Mouse (Mus musculus) CH12.LX (cell line): ENCODE measurements at regions not wholly inside any gene's neighbourhood (a gene's known extent, or its start where the extent isn't known, plus 50 kb on each side); places are given as distances from the start of the nearest gene placed in this dataset.

ENCODE experiments used
- DNase-seq: peaks from one replicate; pipeline ENCODE4 v3.0.0-alpha.2; 2013; ENCODE audit errors: extremely low read depth
- H3K27ac ChIP-seq: 2 replicates; pipeline ENCODE4 v1.5.1; 2012; ENCODE audit warnings: low read depth, mild to moderate bottlenecking, control low read depth, moderate library complexity; ENCODE audit not compliant: insufficient read depth
- H3K27me3 ChIP-seq: replicated peaks from 2 replicates; pipeline ENCODE3; 2012; ENCODE audit warnings: inconsistent platforms
- H3K36me3 ChIP-seq, 2 experiments: replicated peaks in 1 of 2; 2 replicates each; pipeline versions ENCODE3 to v1.6.1; 2012; ENCODE audit warnings: inconsistent platforms in 1 of 2, low read length in 1 of 2, mild to moderate bottlenecking in 1 of 2, mixed read lengths in 1 of 2, moderate library complexity in 1 of 2; ENCODE audit not compliant: control insufficient read depth in 1 of 2, insufficient read depth in 1 of 2
- H3K4me1 ChIP-seq, 2 experiments: 2 replicates each; pipeline ENCODE4 v1.6.1; 2012; ENCODE audit warnings: inconsistent platforms in 1 of 2, moderate library complexity in 1 of 2; ENCODE audit not compliant: insufficient read depth in 2 of 2, control insufficient read depth in 1 of 2
- H3K4me2 ChIP-seq: 2 replicates; pipeline ENCODE4 v1.6.1; 2012; ENCODE audit warnings: low read depth, mild to moderate bottlenecking, control low read depth; ENCODE audit not compliant: poor library complexity, insufficient read depth, severe bottlenecking
- H3K4me3 ChIP-seq, 3 experiments: fragments of 150-350 bp in 1 of 3; sonication (generic) in 1 of 3; replicated peaks in 1 of 3; 2 replicates each; pipeline versions ENCODE3 to v1.5.1; 2011 to 2012; ENCODE audit warnings: low read depth in 2 of 3, low read length in 2 of 3, mild to moderate bottlenecking in 2 of 3, moderate library complexity in 2 of 3, control low read depth in 1 of 3, improper control_type of control experiment in 1 of 3, inconsistent platforms in 1 of 3, mixed read lengths in 1 of 3; ENCODE audit not compliant: poor library complexity in 1 of 3
- H3K79me2 ChIP-seq: replicated peaks from 2 replicates; pipeline ENCODE4 v1.6.1; 2012; ENCODE audit warnings: mild to moderate bottlenecking, moderate library complexity; ENCODE audit not compliant: control insufficient read depth, poor library complexity, insufficient read depth, severe bottlenecking; ENCODE audit errors: extremely low read depth
- H3K9ac ChIP-seq: 2 replicates; pipeline ENCODE4 v1.6.1; 2012; ENCODE audit warnings: low read depth, mild to moderate bottlenecking, control low read depth, moderate library complexity; ENCODE audit not compliant: insufficient read depth
- H3K9me3 ChIP-seq: replicated peaks from 2 replicates; pipeline ENCODE3; 2012; ENCODE audit warnings: low read length, inconsistent platforms, mixed read lengths
- BHLHE40 ChIP-seq: IDR thresholded peaks from 2 replicates; pipeline ENCODE4 v1.6.1; 2011; ENCODE audit warnings: mild to moderate bottlenecking, low read depth, low read length, improper control_type of control experiment
- CTCF ChIP-seq, 2 experiments: IDR thresholded peaks in 1 of 2; conservative IDR thresholded peaks in 1 of 2; 2 replicates each; pipeline ENCODE4 v1.5.1; 2011 to 2012; ENCODE audit warnings: low read depth in 2 of 2, low read length in 2 of 2, improper control_type of control experiment in 1 of 2, inconsistent platforms in 1 of 2, mild to moderate bottlenecking in 1 of 2, moderate library complexity in 1 of 2
- E2F4 ChIP-seq: IDR thresholded peaks from 2 replicates; pipeline ENCODE4 v1.6.1; 2011; ENCODE audit warnings: low read depth, low read length, improper control_type of control experiment; ENCODE audit not compliant: insufficient replicate concordance
- ELF1 ChIP-seq: IDR thresholded peaks from 2 replicates; pipeline ENCODE4 v1.6.1; 2014; ENCODE audit warnings: low read depth, mild to moderate bottlenecking, inconsistent platforms, low read length, improper control_type of control experiment
- GABPA ChIP-seq: IDR thresholded peaks from 2 replicates; pipeline ENCODE4 v1.6.1; 2012; ENCODE audit warnings: low read depth, low read length, improper control_type of control experiment, inconsistent platforms; ENCODE audit not compliant: insufficient replicate concordance
- HCFC1 ChIP-seq: IDR thresholded peaks from 2 replicates; pipeline ENCODE4 v1.6.1; 2012; ENCODE audit warnings: low read depth, mild to moderate bottlenecking, inconsistent platforms, low read length, improper control_type of control experiment
- IRF4 ChIP-seq: IDR thresholded peaks from 2 replicates; pipeline ENCODE4 v1.6.1; 2014; ENCODE audit warnings: low read depth, mild to moderate bottlenecking, inconsistent platforms, low read length, improper control_type of control experiment
- MAFK ChIP-seq: IDR thresholded peaks from 2 replicates; pipeline ENCODE4 v1.6.1; 2011; ENCODE audit warnings: low read length, improper control_type of control experiment; ENCODE audit not compliant: insufficient replicate concordance
- MAX ChIP-seq: IDR thresholded peaks from 2 replicates; pipeline ENCODE4 v1.6.1; 2011; ENCODE audit warnings: low read length, improper control_type of control experiment
- MEF2A ChIP-seq: IDR thresholded peaks from 2 replicates; pipeline ENCODE4 v1.6.1; 2014; ENCODE audit warnings: low read depth, mild to moderate bottlenecking, inconsistent platforms, low read length, improper control_type of control experiment, borderline replicate concordance
- MYC ChIP-seq: IDR thresholded peaks from 2 replicates; pipeline ENCODE4 v1.6.1; 2011; ENCODE audit warnings: low read depth, mild to moderate bottlenecking, improper control_type of control experiment, low read length
- NELFE ChIP-seq: IDR thresholded peaks from 2 replicates; pipeline ENCODE4 v1.6.1; 2011; ENCODE audit warnings: low read depth, low read length, improper control_type of control experiment
- NRF1 ChIP-seq: IDR thresholded peaks from 2 replicates; pipeline ENCODE4 v1.6.1; 2014; ENCODE audit warnings: low read depth, mild to moderate bottlenecking, inconsistent platforms, low read length, improper control_type of control experiment, moderate library complexity
- PAX5 ChIP-seq: IDR thresholded peaks from 2 replicates; pipeline ENCODE4 v1.6.1; 2012; ENCODE audit warnings: low read length, inconsistent platforms, mixed read lengths
- POLR2AphosphoS2 ChIP-seq: IDR thresholded peaks from 2 replicates; pipeline ENCODE4 v1.6.1; 2011; ENCODE audit warnings: low read depth, low read length, improper control_type of control experiment
- RAD21 ChIP-seq: IDR thresholded peaks from 2 replicates; pipeline ENCODE4 v1.6.1; 2011; ENCODE audit warnings: low read depth, mild to moderate bottlenecking, low read length, improper control_type of control experiment, moderate library complexity
- SIN3A ChIP-seq: IDR thresholded peaks from 2 replicates; pipeline ENCODE4 v1.6.1; 2012; ENCODE audit warnings: low read length, improper control_type of control experiment, inconsistent platforms
- TBP ChIP-seq: conservative IDR thresholded peaks from 2 replicates; pipeline ENCODE4 v1.6.1; 2011; ENCODE audit warnings: low read depth, low read length, improper control_type of control experiment
- TCF12 ChIP-seq: IDR thresholded peaks from 2 replicates; pipeline ENCODE4 v1.6.1; 2014; ENCODE audit warnings: low read depth, mild to moderate bottlenecking, inconsistent platforms, low read length, improper control_type of control experiment
- ZC3H11A ChIP-seq: IDR thresholded peaks from 2 replicates; pipeline ENCODE4 v1.6.1; 2012; ENCODE audit warnings: low read depth, mild to moderate bottlenecking, inconsistent platforms, low read length, improper control_type of control experiment
- ZMIZ1 ChIP-seq: IDR thresholded peaks from 2 replicates; pipeline ENCODE4 v1.6.1; 2012; ENCODE audit warnings: low read depth, mild to moderate bottlenecking, inconsistent platforms, low read length, improper control_type of control experiment
- ZNF384 ChIP-seq: IDR thresholded peaks from 2 replicates; pipeline ENCODE4 v1.6.1; 2012; ENCODE audit warnings: low read depth, low read length, improper control_type of control experiment, inconsistent platforms
- dilution Hi-C: fragments of 300-500 bp; cut with MboI; formaldehyde crosslinking; loops from 2 replicates; pipeline ENCODE4 v1.14.3; 2020; ENCODE audit warnings: low sequenced_read_pairs; ENCODE audit not compliant: extremely low pct_unique_long_range_greater_than_20kb, extremely low pct_ligation_motif_present
- in situ Hi-C: fragments of 300-500 bp; cut with MboI; formaldehyde crosslinking; loops from 3 replicates; pipeline ENCODE4 v1.14.3; 2019; ENCODE audit warnings: low sequenced_read_pairs, low pct_ligation_motif_present, low pct_unique_long_range_greater_than_20kb, mixed read lengths

GRCm38 (mm10) chr1:90710566-90710965, 107.8 kb downstream of the Cops8 start:
- Histone ChIP-seq H3K36me3 (no peaks in the 10 kb centered on the region), H3K4me1 (no peaks in the 10 kb centered on the region), H3K4me3 (no peak overlapping the region), H3K4me2 (no peak overlapping the region), H3K9ac (no peak overlapping the region), H3K27me3 (peaks cover 68% of the 10 kb centered on the region), H3K27ac (no peak overlapping the region), H3K9me3 (peaks cover 5% of the 10 kb centered on the region), H3K79me2 (no peaks in the 10 kb centered on the region)
- in situ Hi-C loops, result no loop called here
- dilution Hi-C loops, result no loop called here
- TF ChIP-seq NRF1, result no peak
- TF ChIP-seq RAD21, result no peak
- no peak for TF ChIP-seq NELFE
- no peak for TF ChIP-seq POLR2AphosphoS2
- TF ChIP-seq PAX5, result no peak
- no peak for TF ChIP-seq MEF2A
- TF ChIP-seq GABPA, result no peak
- TF ChIP-seq MAFK, result no peak
- no peak for TF ChIP-seq TBP
- TF ChIP-seq HCFC1, result no peak
- TF ChIP-seq TCF12, result no peak
- TF ChIP-seq CTCF (conservative IDR thresholded peaks at IDR 0.05 in 1 of 2, IDR thresholded peaks at IDR 0.05 in 1 of 2; ENCODE audit: low read depth in 2 of 2, low read length in 2 of 2), result no peak
- no peak for DNase-seq

- Histone ChIP-seq H3K9me3 (peaks cover 5% of the 10 kb centered on the region), H3K27ac (no peak overlapping the region), H3K4me2 (no peak overlapping the region), H3K4me3 (no peak overlapping the region), H3K9ac (no peak overlapping the region), H3K27me3 (peaks cover 69% of the 10 kb centered on the region), H3K4me1 (no peaks in the 10 kb centered on the region), H3K79me2 (no peaks in the 10 kb centered on the region), H3K36me3 (no peaks in the 10 kb centered on the region)
- dilution Hi-C loops, result no loop called here
- TF ChIP-seq ZNF384, result no peak
- no peak for TF ChIP-seq MAX
- TF ChIP-seq MEF2A, result no peak
- TF ChIP-seq MAFK, result no peak
- no peak for TF ChIP-seq RAD21
- TF ChIP-seq ZC3H11A, result no peak
- no peak for TF ChIP-seq BHLHE40
- TF ChIP-seq ZMIZ1, result no peak
- no peak for TF ChIP-seq TCF12
- TF ChIP-seq SIN3A, result no peak
- TF ChIP-seq ELF1, result no peak
- no peak for TF ChIP-seq POLR2AphosphoS2
- no peak for TF ChIP-seq MYC
- no peak for TF ChIP-seq IRF4
- no peak for TF ChIP-seq NRF1
- no peak for TF ChIP-seq E2F4
- no peak for DNase-seq
- in situ Hi-C loops, result no loop called here
Observed at GRCm38 (mm10) chr1:90711103-90711502, 108.3 kb downstream of the Cops8 start.
